Mouse (Mus musculus) adrenal gland, postnatal 14 days (tissue): ENCODE measurements around the gene Sod3. TPM values are rescaled to one million over a fixed set of nuclear protein-coding genes. Genes with fewer than 3 reads are reported as not detected.

Source experiments
- DNase-seq: peaks from one replicate; pipeline ENCODE4 v3.0.0; 2021; ENCODE audit warnings: mixed read lengths
- long read RNA-seq, 2 experiments: library from polyadenylated mRNA; stranded (forward); transcript quantifications; one replicate each; pipeline ENCODE4 v2.0.0; 2021
- total RNA-seq: library from RNA; stranded (reverse); gene quantifications from 2 replicates; pipeline ENCODE4 v1.2.3, GENCODE M21; 2021

Sod3 gene
- 99.4 and 116 TPM in 2 replicates for total RNA-seq
- long read RNA-seq, experiment 1, transcript Sod3-201 (2 exons, 3,738 nt) = major isoform, 270 of 284 reads
- long read RNA-seq, experiment 1, partial matches to known transcripts = 8 of 284 reads
- long read RNA-seq, experiment 1, other reads (novel, unspliced or antisense) = 6 of 284 reads
- long read RNA-seq, experiment 2, transcript Sod3-201 (2 exons, 3,738 nt) = major isoform, 166 of 178 reads
- long read RNA-seq, experiment 2, partial matches to known transcripts = 0 of 178 reads
- long read RNA-seq, experiment 2, other reads (novel, unspliced or antisense) = 12 of 178 reads

- peak; percentile 90 for DNase-seq
Observed at GRCm38 (mm10) chr5:52363468-52364150, at the start of gene Sod3. Gene Sod3 (plus strand): TSS chr5:52363791.

GRCm38 (mm10) chr5:52316926-52317325, 46.7 kb upstream of the Sod3 start:
- DNase-seq = no peak

- no peak for DNase-seq
Observed at GRCm38 (mm10) chr5:52319499-52319898, 44.1 kb upstream of the Sod3 start.

GRCm38 (mm10) chr5:52332120-52332519, 31.5 kb upstream of the Sod3 start:
- DNase-seq = no peak

GRCm38 (mm10) chr5:52335590-52335989, 28.0 kb upstream of the Sod3 start:
- DNase-seq = peak; percentile 29

- no peak for DNase-seq
Observed at GRCm38 (mm10) chr5:52339134-52339533, 24.5 kb upstream of the Sod3 start.

- no peak for DNase-seq
Observed at GRCm38 (mm10) chr5:52346890-52347289, 16.7 kb upstream of the Sod3 start.

GRCm38 (mm10) chr5:52350451-52350850, 13.1 kb upstream of the Sod3 start:
- DNase-seq = no peak

GRCm38 (mm10) chr5:52351561-52351960, 12.0 kb upstream of the Sod3 start:
- no peak for DNase-seq

- no peak for DNase-seq
Observed at GRCm38 (mm10) chr5:52352730-52353129, 10.9 kb upstream of the Sod3 start.

GRCm38 (mm10) chr5:52354441-52354840, 9.2 kb upstream of the Sod3 start:
- peak; percentile 20 for DNase-seq

- no peak for DNase-seq
Observed at GRCm38 (mm10) chr5:52355612-52356011, 8.0 kb upstream of the Sod3 start.

GRCm38 (mm10) chr5:52357175-52357754, 6.3 kb upstream of the Sod3 start:
- no peak for DNase-seq

- DNase-seq = no peak
Observed at GRCm38 (mm10) chr5:52358120-52358519, 5.5 kb upstream of the Sod3 start.

GRCm38 (mm10) chr5:52360286-52361049, 3.1 kb upstream of the Sod3 start:
- no peak for DNase-seq

GRCm38 (mm10) chr5:52362776-52363467, 669 bp upstream of the Sod3 start:
- DNase-seq = no peak

GRCm38 (mm10) chr5:52364521-52364920, 930 bp downstream of the Sod3 start:
- no peak for DNase-seq

GRCm38 (mm10) chr5:52365930-52366329, 2.3 kb downstream of the Sod3 start:
- DNase-seq = no peak

- DNase-seq = no peak
Observed at GRCm38 (mm10) chr5:52366661-52367060, 3.1 kb downstream of the Sod3 start.

GRCm38 (mm10) chr5:52367866-52368840, 4.6 kb downstream of the Sod3 start:
- no peak for DNase-seq

GRCm38 (mm10) chr5:52370901-52371300, 7.3 kb downstream of the Sod3 start:
- DNase-seq = no peak
